Comparison of ENCODE assay signal across 17 mouse cellular contexts in genomic region chr2:106499227-106499928, GRCm38 (mm10).
A peak's percentile ranks its signal among the peaks of the same experiment; 100 is the strongest.
DNase-seq lines count a peak whose midpoint lies in the region; ATAC-seq and TF ChIP-seq lines count a peak whose summit lies in the region.
"Had no signal": no experiment of that assay in that cellular context is flagged by ENCODE, and none has a peak within 500 bp of the region (broad histone marks: within the 10 kb centered on the region; RNA-seq: fewer than 3 reads in every experiment).

No protein-coding gene starts in this region.

- DNase-seq in heart, adult 11 months = peak; percentile 86
- no peak for DNase-seq in heart, adult 18-20 months
- peak; percentile 5 for DNase-seq in MEL (ENCODE audit: low read depth, low spot score)
- no peak for DNase-seq in adrenal gland, adult 18-20 months (ENCODE audit: low spot score in 2 of 2)
- DNase-seq in spleen, postnatal 4 days (ENCODE audit: low spot score in 2 of 2) = no peak
- DNase-seq: adrenal gland, postnatal 14 days; cerebellum, adult 8-10 months; heart, postnatal 4 days; left cerebral cortex, postnatal 4 days; thymus, postnatal 14 days had no signal

- peaks cover 0 to 2% of the 10 kb centered on the region in 2 experiments; a peak in 1 of 4 replicates for H3K36me3 ChIP-seq in MEL (ENCODE audit: control insufficient read depth in 1 of 2, insufficient read depth in 2 of 2, low read length in 2 of 2)
- H3K36me3 ChIP-seq in forebrain, embryonic 13.5 days (ENCODE audit: poor library complexity, severe bottlenecking) = no peaks in the 10 kb centered on the region
- no peaks in the 10 kb centered on the region for H3K36me3 ChIP-seq in limb, embryonic 13.5 days
- H3K36me3 ChIP-seq: liver, embryonic 15.5 days had no signal

- peak; percentile 90 for ATAC-seq in forebrain, embryonic 13.5 days
- peak; percentile 32; the same call in 1 of the 2 replicates for ATAC-seq in limb, embryonic 13.5 days (ENCODE audit: low FRiP score, low read depth)
- ATAC-seq in megakaryocyte-erythroid progenitor cell, adult 5-6 weeks (replicated peaks; ENCODE audit: low FRiP score, low TSS enrichment, poor library complexity, severe bottlenecking) = no peak
- ATAC-seq: intestine, embryonic 16.5 days; lung, postnatal 0 days had no signal

- no peak overlapping the region for H3K4me2 ChIP-seq in forebrain, embryonic 13.5 days
- H3K4me2 ChIP-seq in limb, embryonic 13.5 days (replicated peaks) = no peak overlapping the region
- H3K4me2 ChIP-seq: liver, embryonic 15.5 days had no signal

- H3K27ac ChIP-seq in MEL (ENCODE audit: control insufficient read depth, low read depth, low read length) = no peak overlapping the region
- H3K27ac ChIP-seq in forebrain, embryonic 13.5 days = peak overlapping the region; percentile 72
- no peak overlapping the region for H3K27ac ChIP-seq in limb, embryonic 13.5 days
- H3K27ac ChIP-seq: liver, embryonic 15.5 days had no signal

- no peaks in the 10 kb centered on the region for H3K27me3 ChIP-seq in MEL (ENCODE audit: control insufficient read depth in 1 of 2, insufficient read depth in 2 of 2, low read length in 2 of 2)
- H3K27me3 ChIP-seq in forebrain, embryonic 13.5 days = no peaks in the 10 kb centered on the region
- no peaks in the 10 kb centered on the region for H3K27me3 ChIP-seq in limb, embryonic 13.5 days
- H3K27me3 ChIP-seq: liver, embryonic 15.5 days had no signal

- H3K4me1 ChIP-seq in MEL (ENCODE audit: control insufficient read depth in 1 of 2, insufficient read depth in 2 of 2, low read length in 2 of 2) = no peaks in the 10 kb centered on the region
- peaks cover 32% of the 10 kb centered on the region for H3K4me1 ChIP-seq in forebrain, embryonic 13.5 days
- H3K4me1 ChIP-seq in limb, embryonic 13.5 days = peaks cover 19% of the 10 kb centered on the region

- TF ChIP-seq CTCF in MEL (IDR thresholded peaks at IDR 0.05 in 2 of 3, conservative IDR thresholded peaks at IDR 0.05 in 1 of 3; ENCODE audit: control insufficient read depth in 1 of 3, insufficient read depth in 1 of 3, low read depth in 2 of 3, low read length in 3 of 3, poor library complexity in 1 of 3, severe bottlenecking in 1 of 3) = no peak

- no peaks in the 10 kb centered on the region for H3K9me3 ChIP-seq in MEL (replicated peaks; ENCODE audit: insufficient read depth, low read length)
- no peaks in the 10 kb centered on the region for H3K9me3 ChIP-seq in forebrain, embryonic 13.5 days (replicated peaks)
- no peaks in the 10 kb centered on the region for H3K9me3 ChIP-seq in limb, embryonic 13.5 days
- H3K9me3 ChIP-seq: liver, embryonic 15.5 days had no signal

- no peak for TF ChIP-seq POLR2A in MEL (IDR thresholded peaks at IDR 0.05; ENCODE audit: control insufficient read depth in 1 of 2, insufficient read depth in 1 of 2, low read depth in 1 of 2, low read length in 2 of 2, poor library complexity in 1 of 2)

- WGBS in forebrain, embryonic 13.5 days = 22% methylated on average over 3 of the region's 3 CpGs
- 42% methylated on average over 3 of the region's 3 CpGs for WGBS in limb, embryonic 13.5 days

- TF ChIP-seq EP300 in MEL (IDR thresholded peaks at IDR 0.05; ENCODE audit: low read depth in 1 of 2, low read length in 2 of 2) = no peak

- no peak overlapping the region for H3K4me3 ChIP-seq in MEL (ENCODE audit: control insufficient read depth in 1 of 2, insufficient read depth in 1 of 2, low read depth in 2 of 2, low read length in 2 of 2)
- no peak overlapping the region for H3K4me3 ChIP-seq in forebrain, embryonic 13.5 days
- no peak overlapping the region for H3K4me3 ChIP-seq in limb, embryonic 13.5 days
- H3K4me3 ChIP-seq: liver, embryonic 15.5 days; myocyte had no signal

- no peak overlapping the region for H3K9ac ChIP-seq in MEL (ENCODE audit: control insufficient read depth, low read depth, low read length, poor library complexity, severe bottlenecking)
- H3K9ac ChIP-seq in forebrain, embryonic 13.5 days = no peak overlapping the region
- H3K9ac ChIP-seq in limb, embryonic 13.5 days = no peak overlapping the region
- H3K9ac ChIP-seq: liver, embryonic 15.5 days had no signal

- no peak for TF ChIP-seq RAD21 in MEL (IDR thresholded peaks at IDR 0.05; ENCODE audit: low read depth, low read length)

- no peaks in the 10 kb centered on the region for H3K79me2 ChIP-seq in MEL (ENCODE audit: control insufficient read depth, insufficient read depth, low read length, poor library complexity)

TF ChIP-seq in MEL, 35 proteins besides CTCF, POLR2A, EP300 and RAD21:
- TF ChIP-seq GATA1 (IDR thresholded peaks at IDR 0.05; ENCODE audit: low read depth, low read length) (no peak), ZNF384 (IDR thresholded peaks at IDR 0.05; ENCODE audit: low read depth, low read length) (peak; percentile 44; the same call in 1 of the 2 replicates)

Comparison
In these comparisons a context has a peak if more than half of its experiments do, and no peak if none do; other contexts are left out.
1. DNase-seq: peak in heart, adult 11 months (single experiment) and MEL (single experiment); none in heart, adult 18-20 months (0 of 2), adrenal gland, adult 18-20 months (0 of 2) and spleen, postnatal 4 days (0 of 2).